Mouse (Mus musculus) liver, embryonic 14.5 days (tissue): ENCODE data around the gene Rora.

Source experiments
- CTCF ChIP-seq: IDR thresholded peaks from 2 replicates; pipeline ENCODE4 v1.5.1; 2016; ENCODE audit warnings: antibody characterized with exemption, low read depth, control low read depth
- EP300 ChIP-seq: IDR thresholded peaks from 2 replicates; pipeline ENCODE4 v1.6.1; 2016; ENCODE audit warnings: antibody characterized with exemption, low read depth

DNA sequence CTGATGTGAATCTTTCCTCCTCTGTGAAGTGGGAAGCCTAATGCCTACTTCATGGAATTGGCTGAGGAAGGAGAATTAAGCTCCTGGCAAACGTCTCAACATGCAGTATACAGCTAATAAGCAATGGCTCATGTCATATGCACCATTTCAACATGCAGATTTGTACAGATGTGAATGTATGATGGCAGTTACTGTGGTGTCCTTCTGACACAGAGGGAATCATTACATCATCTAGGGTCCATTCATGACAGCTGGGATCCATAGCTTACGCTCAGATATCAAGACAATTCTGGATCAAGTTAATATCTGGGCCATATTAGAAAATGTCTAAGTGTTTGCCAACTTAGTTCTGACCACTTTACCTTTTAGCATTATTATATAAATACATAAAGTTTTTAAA, 199.3 kb downstream of the Rora start:
- no peak for TF ChIP-seq CTCF
- no peak for TF ChIP-seq EP300
